Mouse (Mus musculus) myocyte (in vitro differentiated cells): ENCODE results near the gene Rbpjl.

ENCODE experiments used
- CEBPB ChIP-seq: IDR thresholded peaks from 2 replicates; pipeline ENCODE4 v1.6.1; 2011; ENCODE audit warnings: mild to moderate bottlenecking, moderate library complexity; ENCODE audit not compliant: poor library complexity, insufficient read depth, severe bottlenecking
- E2F4 ChIP-seq: IDR thresholded peaks from one replicate; pipeline ENCODE4 v1.6.1; 2011; ENCODE audit warnings: mild to moderate bottlenecking, control low read depth, moderate library complexity; ENCODE audit not compliant: insufficient read depth

- TF ChIP-seq E2F4 (no peak), CEBPB (no peak)
Observed at GRCm38 (mm10) chr2:164393126-164393525, 9.8 kb upstream of the Rbpjl start.
